Mouse (Mus musculus) cortical plate, adult 2 months (tissue): ENCODE results near the gene Abat. TPM values are rescaled to one million over a fixed set of nuclear protein-coding genes. Genes with fewer than 3 reads are reported as not detected.

ENCODE experiments used
- H3K27ac ChIP-seq: fragments of 200-500 bp; 2 replicates; pipeline ENCODE4 v1.5.1; 2012; ENCODE audit warnings: low read length, control low read depth, inconsistent platforms; ENCODE audit not compliant: insufficient read depth
- H3K4me1 ChIP-seq: fragments of 200-500 bp; 2 replicates; pipeline ENCODE4 v1.6.1; 2011; ENCODE audit warnings: low read length; ENCODE audit not compliant: control insufficient read depth, insufficient read depth
- H3K4me3 ChIP-seq: fragments of 200-500 bp; 2 replicates; pipeline ENCODE4 v1.5.1; 2011; ENCODE audit warnings: mild to moderate bottlenecking, low read length, control low read depth; ENCODE audit not compliant: insufficient read depth
- CTCF ChIP-seq: fragments of 200-500 bp; IDR thresholded peaks from 2 replicates; pipeline ENCODE4 v1.5.1; 2011; ENCODE audit warnings: mild to moderate bottlenecking, control low read depth, low read length; ENCODE audit not compliant: insufficient read depth; ENCODE audit errors: extremely low read depth
- POLR2A ChIP-seq: fragments of 200-500 bp; IDR thresholded peaks from 2 replicates; pipeline ENCODE4 v1.6.1; 2011; ENCODE audit warnings: mild to moderate bottlenecking, low read length, control low read depth; ENCODE audit not compliant: insufficient read depth; ENCODE audit errors: extremely low read depth
- polyA plus RNA-seq: library from polyadenylated mRNA; depleted of rRNA; stranded (reverse); fragments of >200 nt; gene quantifications from 2 replicates; pipeline ENCODE4 v1.2.3, GENCODE M21; 2012

Abat gene
- polyA plus RNA-seq, 1 experiment: 173 TPM

DNA sequence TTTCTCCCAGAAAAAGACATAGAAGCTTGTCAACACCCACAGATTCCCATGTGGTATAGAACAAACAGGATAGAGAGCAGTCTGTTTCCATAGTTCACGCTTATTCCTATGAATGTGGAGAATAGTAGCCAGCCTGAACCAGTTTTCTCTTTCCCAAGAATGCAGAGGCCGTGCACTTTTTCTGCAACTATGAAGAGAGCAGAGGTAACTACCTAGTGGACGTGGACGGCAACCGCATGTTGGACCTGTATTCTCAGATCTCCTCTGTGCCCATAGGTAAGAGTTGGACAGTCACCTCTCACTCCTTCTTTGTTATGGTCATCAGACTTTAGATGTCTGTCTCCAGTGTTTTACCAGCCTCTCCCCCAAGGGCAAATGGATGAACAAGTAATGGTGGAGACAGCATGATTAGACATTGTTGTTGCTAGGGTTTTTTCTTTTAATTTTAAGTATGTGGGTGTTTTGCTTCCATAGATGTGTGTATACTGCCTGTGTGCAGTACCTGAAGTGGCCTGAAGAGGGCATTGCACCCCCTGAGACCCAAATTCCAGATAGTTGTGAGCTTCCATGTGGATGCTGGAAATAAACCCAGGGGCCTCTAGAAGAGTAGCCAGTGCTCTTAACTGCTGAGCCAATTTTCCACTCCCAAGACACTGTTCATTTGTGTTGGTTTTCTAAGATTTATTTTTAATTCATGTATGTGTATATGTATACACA is 69.5 kb downstream of the Abat start:
- no peak overlapping the region for H3K27ac ChIP-seq
- no peaks in the 10 kb centered on the region for H3K4me1 ChIP-seq
- TF ChIP-seq POLR2A: no peak
- no peak for TF ChIP-seq CTCF
- no peak overlapping the region for H3K4me3 ChIP-seq

- Histone ChIP-seq H3K4me3 (no peak overlapping the region), H3K27ac (no peak overlapping the region), H3K4me1 (no peaks in the 10 kb centered on the region)
- TF ChIP-seq POLR2A: no peak
- TF ChIP-seq CTCF: no peak
Observed at GRCm38 (mm10) chr16:8584248-8584647, 71.0 kb downstream of the Abat start.

DNA sequence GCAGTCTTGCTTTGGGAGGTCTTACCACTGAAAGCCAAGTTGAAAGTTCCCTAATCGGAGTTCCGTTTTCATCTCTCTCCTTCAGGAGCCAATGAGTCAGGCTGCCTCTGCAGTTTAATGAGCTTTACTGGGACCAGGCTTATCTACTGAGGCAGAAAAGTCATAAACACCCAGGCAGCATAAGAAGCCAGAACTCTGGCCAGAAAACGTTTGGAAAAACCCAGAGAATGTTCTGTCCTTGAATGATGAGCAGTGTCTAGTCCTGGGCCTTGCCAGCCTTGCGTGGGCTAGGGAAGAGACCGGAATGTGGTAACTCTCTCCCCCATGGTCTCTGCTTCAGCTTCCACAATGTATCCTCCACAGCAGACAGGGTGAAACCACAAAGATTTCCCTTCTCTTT is 71.8 kb downstream of the Abat start:
- no peak overlapping the region for H3K27ac ChIP-seq
- no peak overlapping the region for H3K4me3 ChIP-seq
- no peaks in the 10 kb centered on the region for H3K4me1 ChIP-seq
- TF ChIP-seq CTCF: no peak
- no peak for TF ChIP-seq POLR2A

DNA sequence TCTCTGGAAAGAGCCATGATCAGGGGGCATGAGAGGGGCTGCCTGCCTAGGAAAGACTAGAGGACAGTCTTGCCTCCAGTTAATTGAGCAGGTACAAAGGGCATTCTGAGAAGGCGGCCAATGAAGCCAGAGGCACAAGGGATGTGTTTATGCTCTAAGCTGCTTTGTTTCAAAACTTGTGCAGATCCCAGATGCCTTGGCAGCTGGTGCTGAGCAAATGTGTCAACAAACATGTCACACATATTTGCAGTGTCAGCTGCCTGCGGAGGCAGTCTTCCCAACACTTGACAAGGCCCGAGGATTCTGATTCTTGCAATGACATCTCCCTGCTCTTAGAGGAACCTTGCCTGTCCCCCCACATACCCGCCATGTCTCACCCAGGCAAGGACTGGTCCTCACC is 82.2 kb downstream of the Abat start:
- H3K4me3 ChIP-seq: no peak overlapping the region
- TF ChIP-seq POLR2A: no peak
- no peak for TF ChIP-seq CTCF
- peaks cover 10% of the 10 kb centered on the region for H3K4me1 ChIP-seq
- H3K27ac ChIP-seq: no peak overlapping the region

- no peak overlapping the region for H3K27ac ChIP-seq
- no peak for TF ChIP-seq CTCF
- no peak for TF ChIP-seq POLR2A
- H3K4me3 ChIP-seq: no peak overlapping the region
- H3K4me1 ChIP-seq: peaks cover 10% of the 10 kb centered on the region
Observed at GRCm38 (mm10) chr16:8596336-8596735, 83.1 kb downstream of the Abat start.

- Histone ChIP-seq H3K27ac (no peak overlapping the region), H3K4me3 (no peak overlapping the region), H3K4me1 (peaks cover 10% of the 10 kb centered on the region)
- TF ChIP-seq POLR2A (no peak), CTCF (no peak)
Observed at GRCm38 (mm10) chr16:8597516-8597915, 84.3 kb downstream of the Abat start.

- Histone ChIP-seq H3K27ac (no peak overlapping the region), H3K4me1 (no peaks in the 10 kb centered on the region), H3K4me3 (no peak overlapping the region)
- no peak for TF ChIP-seq POLR2A
- TF ChIP-seq CTCF: no peak
Observed at GRCm38 (mm10) chr16:8603789-8604188, 90.6 kb downstream of the Abat start.

GRCm38 (mm10) chr16:8610397-8610796 is 97.2 kb downstream of the Abat start:
- Histone ChIP-seq H3K4me3 (no peak overlapping the region), H3K27ac (no peak overlapping the region), H3K4me1 (no peaks in the 10 kb centered on the region)
- TF ChIP-seq CTCF (no peak), POLR2A (no peak)

GRCm38 (mm10) chr16:8612214-8613005 is 99.2 kb downstream of the Abat start:
- H3K27ac ChIP-seq: no peak overlapping the region
- no peaks in the 10 kb centered on the region for H3K4me1 ChIP-seq
- TF ChIP-seq CTCF (no peak), POLR2A (no peak)
- H3K4me3 ChIP-seq: no peak overlapping the region

GRCm38 (mm10) chr16:8613039-8613438 is 99.8 kb downstream of the Abat start:
- TF ChIP-seq POLR2A (no peak), CTCF (no peak)
- H3K4me3 ChIP-seq: no peak overlapping the region
- no peak overlapping the region for H3K27ac ChIP-seq
- H3K4me1 ChIP-seq: no peaks in the 10 kb centered on the region
